Mouse (Mus musculus): ENCODE measurements around the gene P2rx3. TPM values are rescaled to one million over a fixed set of nuclear protein-coding genes. Genes with fewer than 3 reads are reported as not detected.

The P2rx3 gene
- total RNA-seq (2021): 1 to 10 TPM; 2.3 to 2.4 TPM
- long read RNA-seq, experiment 1, partial matches to known transcripts: 0 of 1 reads
- long read RNA-seq, experiment 1, other reads (novel, unspliced or antisense): 1 of 1 reads
- long read RNA-seq, experiment 2: 0 reads

DNA sequence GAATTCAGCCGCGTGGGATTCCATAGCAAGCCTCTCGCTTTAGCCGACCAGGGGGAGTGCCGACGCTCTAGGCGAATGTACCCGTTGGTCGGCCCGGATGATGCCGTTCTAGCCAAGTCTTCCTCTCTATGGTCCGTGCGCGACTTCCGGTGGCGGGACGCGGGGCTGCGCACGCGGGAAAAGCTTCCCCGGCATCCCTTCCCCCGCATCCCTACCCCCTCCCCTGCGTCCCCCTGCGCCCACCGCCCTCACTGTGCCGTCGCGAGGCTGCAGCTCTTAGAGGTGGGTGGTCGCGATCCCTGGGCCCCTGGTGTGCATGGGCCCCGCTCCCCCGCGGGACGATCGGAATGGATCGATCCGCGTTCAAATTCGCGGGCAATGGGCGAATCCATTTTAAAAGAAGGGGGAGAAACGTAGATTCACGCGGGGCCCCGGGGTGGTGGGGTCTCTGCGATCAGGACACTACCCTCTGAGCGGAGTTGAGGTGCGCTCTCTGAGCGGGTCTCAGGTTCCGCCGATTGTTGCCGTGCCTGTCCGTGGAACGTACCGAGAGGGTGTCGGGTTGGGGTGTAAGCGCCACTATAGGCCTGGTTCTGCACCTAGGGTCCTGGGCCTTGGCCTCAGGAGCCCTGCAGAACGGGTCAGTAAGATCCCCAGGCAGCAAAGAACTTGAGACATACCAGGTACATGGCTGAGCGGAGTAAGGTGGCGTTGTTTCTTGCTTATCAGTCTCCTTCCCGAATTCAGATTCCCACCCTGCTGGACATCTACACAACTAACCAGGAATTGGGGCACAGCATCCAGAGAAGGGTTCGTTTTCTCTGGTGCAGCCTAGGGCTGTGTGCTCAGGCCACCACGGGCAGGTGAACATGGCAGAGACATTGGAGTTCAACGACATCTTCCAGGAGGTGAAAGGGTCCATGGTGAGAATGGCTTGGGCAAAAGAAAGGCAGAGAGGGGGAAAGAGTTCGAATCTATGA is at the start of gene P2rx3, which contains the start of gene Ssrp1:
Gene P2rx3 (minus strand): TSS at position 416 of the 980 bp plus-strand sequence.
Gene Ssrp1 (plus strand): TSS at position 188 of the 980 bp plus-strand sequence.
- Histone ChIP-seq H3K27ac (peak within 1 kb of the TSS; percentile 96), H3K4me3 (peak within 1 kb of the TSS; percentile 85)
- DNase-seq (ENCODE audit: low spot score in 2 of 2): peak; percentile 90 to 94
- peak; percentile 37 for TF ChIP-seq CTCF (conservative IDR thresholded peaks at IDR 0.05)

- no peak for DNase-seq (ENCODE audit: low spot score in 2 of 2)
- H3K27ac ChIP-seq: no peak overlapping the region
- TF ChIP-seq CTCF (conservative IDR thresholded peaks at IDR 0.05): no peak
- no peak overlapping the region for H3K4me3 ChIP-seq
Observed at GRCm38 (mm10) chr2:85073751-85074150, 36.5 kb upstream of the P2rx3 start.

DNA sequence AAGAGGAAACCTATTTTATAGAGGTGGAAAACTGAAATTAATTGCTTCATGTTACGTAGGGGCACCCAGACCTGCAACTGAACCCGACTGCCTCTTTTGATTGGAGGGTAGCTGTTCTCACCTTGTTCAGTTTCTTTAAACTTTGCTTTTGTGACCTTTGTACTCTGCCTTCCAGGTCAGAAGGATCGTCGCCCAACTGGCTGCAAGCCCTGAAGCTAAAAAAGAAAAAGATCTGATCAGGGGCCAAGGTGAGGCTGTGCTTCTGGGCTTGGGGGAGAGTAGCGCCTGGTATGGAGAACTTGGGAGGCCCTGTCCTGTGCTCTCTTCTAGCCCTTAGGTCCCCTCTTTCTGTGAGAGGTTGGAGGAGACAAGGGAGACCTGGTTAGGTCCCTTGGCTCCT is 34.7 kb upstream of the P2rx3 start:
- H3K27ac ChIP-seq: no peak overlapping the region
- no peak overlapping the region for H3K4me3 ChIP-seq
- DNase-seq (ENCODE audit: low spot score in 2 of 2): no peak
- no peak for TF ChIP-seq CTCF (conservative IDR thresholded peaks at IDR 0.05)

DNA sequence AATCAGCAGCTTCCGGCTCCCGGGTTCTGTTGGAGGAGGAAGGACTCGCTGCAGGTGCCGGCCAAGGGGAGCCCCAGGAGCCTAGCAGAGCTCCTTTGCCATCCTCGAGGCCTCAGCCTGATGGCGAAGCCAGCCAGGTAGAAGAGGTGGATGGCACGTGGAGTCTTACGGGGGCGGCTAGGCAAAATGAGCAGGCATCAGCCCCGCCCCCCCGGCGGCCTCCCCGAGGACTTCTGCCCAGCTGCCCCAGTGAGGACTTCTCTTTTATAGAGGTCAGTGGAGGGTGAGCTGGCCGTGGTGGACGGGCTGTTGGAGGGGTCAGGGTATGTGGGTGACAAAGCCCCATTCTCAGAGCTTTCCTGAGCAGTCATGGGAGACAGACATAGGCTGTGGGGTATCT is 32.8 kb upstream of the P2rx3 start:
- no peak overlapping the region for H3K4me3 ChIP-seq
- DNase-seq (ENCODE audit: low spot score in 2 of 2): no peak
- peak overlapping the region; percentile 83; the same call in 1 of the 2 replicates for H3K27ac ChIP-seq
- TF ChIP-seq CTCF (conservative IDR thresholded peaks at IDR 0.05): no peak

DNA sequence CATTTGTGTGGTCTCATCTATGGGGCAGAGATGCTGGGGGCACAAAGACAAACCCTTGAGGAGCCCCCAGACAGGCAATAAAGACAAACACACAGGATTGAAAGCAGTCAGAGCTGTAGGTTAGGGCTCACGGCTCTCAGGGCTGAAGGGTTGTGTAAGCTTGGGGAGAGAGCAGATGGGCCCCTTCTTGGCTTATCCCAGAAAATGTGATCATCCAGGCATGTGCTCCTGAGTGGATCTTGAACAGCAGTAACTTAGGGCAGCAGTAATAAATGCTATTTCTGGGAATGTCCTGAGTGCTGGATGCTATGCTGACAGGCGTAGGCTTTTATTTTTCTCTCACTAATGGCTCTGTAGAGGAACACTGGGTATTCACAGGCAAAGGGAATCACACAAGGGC is 31.4 kb upstream of the P2rx3 start:
- no peak for DNase-seq (ENCODE audit: low spot score in 2 of 2)
- Histone ChIP-seq H3K27ac (peak overlapping the region; percentile 83), H3K4me3 (no peak overlapping the region)
- TF ChIP-seq CTCF (conservative IDR thresholded peaks at IDR 0.05): no peak

DNA sequence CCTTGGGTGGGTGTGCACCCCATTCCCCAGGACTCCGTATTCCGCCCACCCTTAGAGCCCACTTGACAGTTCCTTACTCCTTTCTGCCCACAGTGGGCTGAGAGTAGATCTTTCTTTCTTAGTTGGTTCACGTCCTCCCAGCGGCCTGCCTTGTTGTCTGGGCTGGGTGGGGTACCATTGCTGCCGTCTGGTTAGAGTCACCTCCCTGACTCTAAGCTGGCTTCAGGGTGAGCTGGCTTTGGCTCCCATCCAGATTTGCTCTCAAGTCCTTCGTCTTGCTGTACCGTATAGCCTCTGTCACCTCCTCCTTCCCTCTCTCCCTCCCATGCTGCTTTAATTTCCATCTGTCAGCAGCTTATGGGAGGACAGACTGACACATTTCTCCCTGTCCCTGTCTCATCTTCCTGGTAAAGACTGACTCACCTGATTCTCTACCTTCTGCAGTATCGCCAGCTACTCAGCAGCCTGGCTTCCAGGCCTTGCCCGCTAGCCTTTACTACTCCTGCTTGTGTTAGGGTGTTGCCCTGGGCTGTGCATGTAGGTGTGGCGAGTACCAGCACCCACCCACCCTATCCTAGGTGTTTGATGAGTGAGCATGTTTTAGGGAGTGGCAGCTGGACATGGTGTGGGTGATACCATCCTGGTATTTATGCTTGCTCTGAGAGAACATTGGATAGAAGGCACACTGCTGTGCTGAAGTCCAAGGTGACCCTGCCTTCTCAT is 30.8 kb upstream of the P2rx3 start:
- no peak for DNase-seq (ENCODE audit: low spot score in 2 of 2)
- TF ChIP-seq CTCF (conservative IDR thresholded peaks at IDR 0.05): no peak
- peak overlapping the region; percentile 83 for H3K27ac ChIP-seq
- no peak overlapping the region for H3K4me3 ChIP-seq

- DNase-seq (ENCODE audit: low spot score in 2 of 2): no peak
- Histone ChIP-seq H3K27ac (peak overlapping the region; percentile 83; the same call in 1 of the 2 replicates), H3K4me3 (no peak overlapping the region)
- TF ChIP-seq CTCF (conservative IDR thresholded peaks at IDR 0.05): no peak
Observed at GRCm38 (mm10) chr2:85066937-85067336, 29.7 kb upstream of the P2rx3 start.

DNA sequence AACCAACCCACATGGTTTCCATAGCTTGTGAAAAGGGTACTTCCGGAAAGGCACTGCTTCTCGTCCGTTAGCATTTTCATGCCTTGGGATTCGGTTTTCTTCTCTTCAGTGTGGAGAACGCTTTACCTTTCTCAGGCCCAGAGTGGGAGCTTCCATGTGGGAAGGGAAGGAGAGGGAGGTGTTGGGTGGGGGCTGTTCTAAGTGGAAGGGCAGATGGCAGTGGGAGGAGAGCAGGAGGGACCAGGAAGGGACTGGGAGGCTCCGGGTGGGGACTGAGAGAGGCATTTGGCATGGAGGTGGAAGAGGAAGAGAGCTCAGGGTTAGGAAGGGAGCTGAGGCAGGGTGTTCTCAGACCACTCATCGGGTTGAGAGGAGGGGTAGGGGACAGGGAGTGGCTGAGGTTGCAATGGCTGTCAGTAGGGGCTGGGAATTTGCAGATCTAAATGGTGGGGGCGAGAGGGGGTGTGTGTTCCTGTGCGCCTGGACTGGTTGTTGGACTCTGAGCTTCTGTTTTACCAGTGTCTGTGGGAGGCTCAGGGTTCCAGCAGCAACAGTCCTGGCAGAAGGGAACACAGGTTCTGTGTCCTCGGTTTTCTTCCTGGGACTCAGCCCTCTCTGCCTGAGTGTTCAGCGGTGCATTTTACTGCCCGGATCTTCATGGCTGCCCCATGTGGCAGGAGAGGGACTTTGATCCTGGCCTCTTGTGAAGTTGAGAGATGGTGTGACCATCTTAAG is 28.0 kb upstream of the P2rx3 start:
- TF ChIP-seq CTCF (conservative IDR thresholded peaks at IDR 0.05): no peak
- H3K4me3 ChIP-seq: no peak overlapping the region
- peak; percentile 58 to 72 for DNase-seq (ENCODE audit: low spot score in 2 of 2)
- H3K27ac ChIP-seq: peak overlapping the region; percentile 73

- H3K4me3 ChIP-seq: peak overlapping the region; percentile 45
- no peak for TF ChIP-seq CTCF (conservative IDR thresholded peaks at IDR 0.05)
- no peak for DNase-seq (ENCODE audit: low spot score in 2 of 2)
- peak overlapping the region; percentile 75 for H3K27ac ChIP-seq
Observed at GRCm38 (mm10) chr2:85061107-85061541, 23.9 kb upstream of the P2rx3 start.

GRCm38 (mm10) chr2:85060591-85061060 is 23.4 kb upstream of the P2rx3 start:
- H3K4me3 ChIP-seq: peak overlapping the region; percentile 45

GRCm38 (mm10) chr2:85059677-85060076 is 22.4 kb upstream of the P2rx3 start:
- H3K27ac ChIP-seq: peak overlapping the region; percentile 75; the same call in 1 of the 2 replicates
- peak; percentile 59 for TF ChIP-seq CTCF (conservative IDR thresholded peaks at IDR 0.05)
- no peak for DNase-seq (ENCODE audit: low spot score in 2 of 2)
- H3K4me3 ChIP-seq: no peak overlapping the region

More at GRCm38 (mm10) chr2:85060591-85061060, 23.4 kb upstream of the P2rx3 start:
- no peak for DNase-seq (ENCODE audit: low spot score in 2 of 2)
- peak overlapping the region; percentile 75 for H3K27ac ChIP-seq
- TF ChIP-seq CTCF (conservative IDR thresholded peaks at IDR 0.05): no peak

DNA sequence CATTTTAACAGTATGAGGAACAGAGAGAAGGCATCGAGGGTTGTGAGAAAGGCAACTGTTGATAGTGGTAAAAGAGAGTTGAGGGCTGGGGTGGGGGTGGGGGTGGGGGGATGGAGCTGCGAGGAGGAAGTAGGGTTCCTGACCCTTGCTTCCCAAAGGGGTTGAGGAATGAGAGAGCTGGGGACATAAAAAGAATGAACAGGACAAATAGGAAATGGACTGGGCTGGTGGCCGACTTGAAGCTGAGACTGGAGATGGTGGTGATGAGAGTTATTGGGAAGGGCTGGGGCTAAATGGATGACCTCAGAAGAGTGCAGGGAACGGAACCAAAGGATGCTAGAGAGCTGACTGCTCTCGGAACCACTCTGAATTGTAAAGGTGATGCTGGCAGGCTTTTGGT is 19.4 kb upstream of the P2rx3 start:
- TF ChIP-seq CTCF (conservative IDR thresholded peaks at IDR 0.05): no peak
- H3K4me3 ChIP-seq: no peak overlapping the region
- H3K27ac ChIP-seq: 0 out of 2 replicates have a peak overlapping the region, but pooled peaks have one; percentile 32
- DNase-seq (ENCODE audit: low spot score in 2 of 2): no peak

Data from layer of hippocampus, adult 2 months (tissue).